Mouse (Mus musculus) kidney, embryonic 15.5 days (tissue): ENCODE measurements around the gene Srgap2. TPM values are rescaled to one million over a fixed set of nuclear protein-coding genes. Genes with fewer than 3 reads are reported as not detected.

Experiments used
- ATAC-seq: fragments of 200-750 bp; cut with Nextera tagmentation; replicated peaks from 2 replicates; pipeline ENCODE4 v1.8.0; 2017; ENCODE audit warnings: moderate TSS enrichment; ENCODE audit not compliant: low FRiP score
- H3K27ac ChIP-seq: fragments of 300-500 bp; sonication (generic); 2 replicates; pipeline ENCODE4 v1.5.1; 2015; ENCODE audit warnings: mild to moderate bottlenecking, inconsistent platforms
- H3K27me3 ChIP-seq: fragments of 300-500 bp; sonication (generic); 2 replicates; pipeline ENCODE4 v1.6.1; 2015; ENCODE audit warnings: inconsistent platforms
- H3K36me3 ChIP-seq: fragments of 300-500 bp; sonication (generic); 2 replicates; pipeline ENCODE4 v1.6.1; 2015; ENCODE audit warnings: inconsistent platforms
- H3K4me1 ChIP-seq: fragments of 300-500 bp; sonication (generic); 2 replicates; pipeline ENCODE4 v1.6.1; 2015; ENCODE audit warnings: inconsistent platforms
- H3K4me2 ChIP-seq: fragments of 300-500 bp; sonication (generic); 2 replicates; pipeline ENCODE4 v1.6.1; 2015; ENCODE audit warnings: moderate library complexity, mild to moderate bottlenecking, inconsistent platforms
- H3K4me3 ChIP-seq: fragments of 300-500 bp; sonication (generic); replicated peaks from 2 replicates; pipeline ENCODE4 v1.5.1; 2015; ENCODE audit warnings: mild to moderate bottlenecking, inconsistent platforms
- H3K9ac ChIP-seq: fragments of 300-500 bp; sonication (generic); 2 replicates; pipeline ENCODE4 v1.6.1; 2015; ENCODE audit warnings: mild to moderate bottlenecking, inconsistent platforms
- H3K9me3 ChIP-seq: fragments of 300-500 bp; sonication (generic); replicated peaks from 2 replicates; pipeline ENCODE4 v1.6.1; 2016; ENCODE audit warnings: inconsistent platforms
- WGBS: fragments of 180-500 bp; shearing (Covaris S2); methylation state at CpG from one replicate; pipeline ENCODE4 v1.1.7; 2015; ENCODE audit warnings: mixed read lengths; 5-methylcytosine and 5-hydroxymethylcytosine counted together
- microRNA-seq: library from miRNA; unstranded; fragments of <30 nt; microRNA quantifications from one replicate; pipeline ENCODE4, GENCODE M21; 2016
- polyA plus RNA-seq: library from polyadenylated mRNA; unstranded; fragments of >200 nt; fragmentation: Nextera tagmentation; extraction: Ambion mirVana; gene quantifications from 2 replicates; pipeline ENCODE4 v1.2.1, GENCODE M21; 2015

Gene Srgap2
- polyA plus RNA-seq, 1 experiment from 2014 or later, result 14.4 TPM

GRCm38 (mm10) chr1:131244536-131245088, 282.5 kb downstream of the Srgap2 start:
- ATAC-seq, result no peak
- peak overlapping the region; percentile 98 for H3K4me2 ChIP-seq
- H3K27me3 ChIP-seq, result peaks cover 61% of the 10 kb centered on the region
- H3K4me1 ChIP-seq, result peaks cover 50% of the 10 kb centered on the region
- no peak overlapping the region for H3K27ac ChIP-seq
- peak overlapping the region; percentile 74 for H3K9ac ChIP-seq
- no peaks in the 10 kb centered on the region for H3K9me3 ChIP-seq
- under 1% methylated on average over 57 of the region's 57 CpGs for WGBS
- H3K36me3 ChIP-seq, result no peaks in the 10 kb centered on the region
- peak overlapping the region; percentile 66 for H3K4me3 ChIP-seq

GRCm38 (mm10) chr1:131242956-131243355, 284.2 kb downstream of the Srgap2 start:
- H3K27ac ChIP-seq, result no peak overlapping the region
- peaks cover 61% of the 10 kb centered on the region for H3K4me1 ChIP-seq
- no peak for ATAC-seq
- no peaks in the 10 kb centered on the region for H3K9me3 ChIP-seq
- no peak overlapping the region for H3K4me3 ChIP-seq
- WGBS, result 53% methylated on average over 6 of the region's 6 CpGs
- H3K36me3 ChIP-seq, result no peaks in the 10 kb centered on the region
- H3K27me3 ChIP-seq, result peaks cover 59% of the 10 kb centered on the region
- no peak overlapping the region for H3K9ac ChIP-seq
- H3K4me2 ChIP-seq, result no peak overlapping the region

- no peaks in the 10 kb centered on the region for H3K36me3 ChIP-seq
- H3K4me1 ChIP-seq, result peaks cover 43% of the 10 kb centered on the region
- H3K27ac ChIP-seq, result no peak overlapping the region
- peaks cover 43% of the 10 kb centered on the region for H3K27me3 ChIP-seq
- H3K9ac ChIP-seq, result no peak overlapping the region
- ATAC-seq, result no peak
- H3K9me3 ChIP-seq, result no peaks in the 10 kb centered on the region
- 68% methylated on average over 12 of the region's 12 CpGs for WGBS
- H3K4me2 ChIP-seq, result no peak overlapping the region
- no peak overlapping the region for H3K4me3 ChIP-seq
Measured at GRCm38 (mm10) chr1:131239576-131240193, 287.5 kb downstream of the Srgap2 start.

- H3K36me3 ChIP-seq, result no peaks in the 10 kb centered on the region
- H3K27me3 ChIP-seq, result peaks cover 35% of the 10 kb centered on the region
- no peak overlapping the region for H3K9ac ChIP-seq
- no peak overlapping the region for H3K27ac ChIP-seq
- peaks cover 39% of the 10 kb centered on the region for H3K4me1 ChIP-seq
- 58% methylated on average over 8 of the region's 8 CpGs for WGBS
- H3K4me2 ChIP-seq, result no peak overlapping the region
- H3K9me3 ChIP-seq, result no peaks in the 10 kb centered on the region
- no peak overlapping the region for H3K4me3 ChIP-seq
- no peak for ATAC-seq
Measured at GRCm38 (mm10) chr1:131238931-131239381, 288.2 kb downstream of the Srgap2 start.

GRCm38 (mm10) chr1:131236077-131236476, 291.1 kb downstream of the Srgap2 start:
- Histone ChIP-seq H3K9me3 (no peaks in the 10 kb centered on the region), H3K27ac (no peak overlapping the region), H3K4me2 (no peak overlapping the region), H3K4me3 (no peak overlapping the region), H3K9ac (no peak overlapping the region), H3K36me3 (no peaks in the 10 kb centered on the region), H3K27me3 (peaks cover 18% of the 10 kb centered on the region), H3K4me1 (peaks cover 22% of the 10 kb centered on the region)
- 53% methylated on average over 7 of the region's 7 CpGs for WGBS
- no peak for ATAC-seq

Small RNAs within 50 kb of the gene (microRNA-seq; reads per million reads assigned to microRNA genes)
- gene Gm24273, result not detected

Other genes starting within 250 kb of the Srgap2 start
- gene Ikbke, start 247.7 kb downstream of the Srgap2 start, polyA plus RNA-seq, result 3.2 and 4.0 TPM in 2 replicates
- gene Fam72a, start 551 bp upstream of the Srgap2 start, polyA plus RNA-seq, result 2.7 and 3.1 TPM in 2 replicates
- not detected in 2 replicates for gene Avpr1b, start 71.9 kb upstream of the Srgap2 start, polyA plus RNA-seq
- gene Ctse, start 111.0 kb upstream of the Srgap2 start, polyA plus RNA-seq, result 7.1 and 9.8 TPM in 2 replicates
- 2.4 and 2.6 TPM in 2 replicates for gene Rab7b, start 161.3 kb upstream of the Srgap2 start, polyA plus RNA-seq
- 0.13 and 0.35 TPM in 2 replicates for gene Slc26a9, start 216.7 kb upstream of the Srgap2 start, polyA plus RNA-seq